In the genomic region with DNA sequence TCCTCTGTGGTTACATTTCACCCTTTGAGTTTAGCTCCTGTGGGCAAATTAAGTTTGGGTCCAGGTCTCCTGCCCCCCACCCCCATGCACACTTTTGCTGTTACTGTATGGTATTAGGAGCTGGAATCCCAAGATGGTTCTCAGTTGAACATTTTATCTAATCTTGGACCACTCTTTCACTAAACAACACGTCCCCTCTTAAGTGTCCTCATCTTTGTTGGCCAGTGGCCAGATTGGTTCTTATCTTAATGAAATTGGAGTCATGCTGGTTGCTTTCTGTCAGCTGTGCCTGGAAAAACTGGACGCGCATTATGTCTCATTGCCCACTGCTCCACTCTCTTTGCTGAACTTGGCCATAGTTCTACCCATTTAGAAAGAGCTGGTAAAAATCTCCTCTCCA, we compare ENCODE assay signal across 21 mouse cellular contexts.
A peak's percentile ranks its signal among the peaks of the same experiment; 100 is the strongest.
DNase-seq lines count a peak whose midpoint lies in the region; ATAC-seq lines count a peak whose summit lies in the region.
"Had no signal": no experiment of that assay in that cellular context is flagged by ENCODE, and none has a peak within 500 bp of the region (broad histone marks: within the 10 kb centered on the region; RNA-seq: fewer than 3 reads in every experiment).

No protein-coding gene starts in this region.

- H3K9me3 ChIP-seq in heart, embryonic 11.5 days (replicated peaks; ENCODE audit: control insufficient read depth, low read length), result no peaks in the 10 kb centered on the region
- no peaks in the 10 kb centered on the region for H3K9me3 ChIP-seq in lung, embryonic 15.5 days
- no peaks in the 10 kb centered on the region for H3K9me3 ChIP-seq in heart, embryonic 14.5 days (ENCODE audit: control insufficient read depth, low read length)
- no peaks in the 10 kb centered on the region for H3K9me3 ChIP-seq in intestine, embryonic 16.5 days (ENCODE audit: control insufficient read depth, low read length)
- H3K9me3 ChIP-seq: forebrain, embryonic 13.5 days; hindbrain, embryonic 13.5 days; limb, embryonic 15.5 days; megakaryocyte, embryonic 14.5 days; midbrain, embryonic 13.5 days had no signal

- 16% methylated on average over 3 of the region's 3 CpGs for WGBS in heart, embryonic 11.5 days (ENCODE audit: insufficient replicate concordance)
- WGBS in lung, embryonic 15.5 days, result 28% methylated on average over 3 of the region's 3 CpGs
- 4% methylated on average over 3 of the region's 3 CpGs for WGBS in heart, embryonic 14.5 days
- WGBS in intestine, embryonic 16.5 days, result 64% methylated on average over 3 of the region's 3 CpGs

- ATAC-seq in heart, embryonic 11.5 days (replicated peaks; ENCODE audit: insufficient number of reproducible peaks, low FRiP score, low TSS enrichment), result no peak; the same call in 1 of the 2 replicates
- 0 out of 2 replicates have a peak, but pooled peaks have one; percentile 39 for ATAC-seq in lung, embryonic 15.5 days (ENCODE audit: borderline replicate concordance, extremely low read depth, low FRiP score, low TSS enrichment)
- ATAC-seq in heart, embryonic 14.5 days (ENCODE audit: insufficient number of reproducible peaks, insufficient read depth, low FRiP score, low read depth), result no peak
- no peak for ATAC-seq in intestine, embryonic 16.5 days
- no peak for ATAC-seq in monocyte, adult 5-6 weeks (replicated peaks; ENCODE audit: insufficient number of reproducible peaks, low FRiP score, low TSS enrichment, poor library complexity, severe bottlenecking)
- ATAC-seq: forebrain, embryonic 13.5 days; midbrain, embryonic 13.5 days had no signal

- intact Hi-C loops in heart, postnatal 14 days (cut with DNase I), result no loop called here

- H3K27me3 ChIP-seq in heart, embryonic 11.5 days (ENCODE audit: control insufficient read depth, insufficient read depth, low read length), result no peaks in the 10 kb centered on the region
- H3K27me3 ChIP-seq in lung, embryonic 15.5 days, result no peaks in the 10 kb centered on the region
- H3K27me3 ChIP-seq in heart, embryonic 14.5 days (ENCODE audit: control insufficient read depth, insufficient read depth, low read length), result no peaks in the 10 kb centered on the region
- no peaks in the 10 kb centered on the region for H3K27me3 ChIP-seq in intestine, embryonic 16.5 days (replicated peaks; ENCODE audit: control insufficient read depth, insufficient read depth, low read length)
- H3K27me3 ChIP-seq: forebrain, embryonic 13.5 days; hindbrain, embryonic 13.5 days; limb, embryonic 15.5 days; megakaryocyte, embryonic 14.5 days; midbrain, embryonic 13.5 days had no signal

- H3K4me1 ChIP-seq in heart, embryonic 11.5 days (ENCODE audit: control insufficient read depth, insufficient read depth, low read length), result peaks cover 11% of the 10 kb centered on the region
- H3K4me1 ChIP-seq in lung, embryonic 15.5 days, result peaks cover 7% of the 10 kb centered on the region; the same call in 1 of the 2 replicates
- peaks cover 7 to 14% of the 10 kb centered on the region in 2 experiments; a peak in 3 of 4 replicates for H3K4me1 ChIP-seq in heart, embryonic 14.5 days (ENCODE audit: control insufficient read depth in 2 of 2, insufficient read depth in 2 of 2, low read length in 2 of 2)
- no peaks in the 10 kb centered on the region for H3K4me1 ChIP-seq in intestine, embryonic 16.5 days (ENCODE audit: control insufficient read depth, insufficient read depth, low read length)
- H3K4me1 ChIP-seq: forebrain, embryonic 13.5 days; limb, embryonic 15.5 days; megakaryocyte, embryonic 14.5 days; midbrain, embryonic 13.5 days had no signal

- no peak for DNase-seq in heart, adult 11 months
- DNase-seq in lung, postnatal 14 days, result no peak
- DNase-seq in heart, postnatal 14 days, result peak; percentile 2 to 6
- DNase-seq: adrenal gland, adult 2 months; cerebellum, adult 2 months; cerebellum, postnatal 36 days; gastrocnemius, adult 2 months; kidney, adult 18-20 months; left cerebral cortex, postnatal 4 days; thymus, adult 2 months had no signal

- H3K4me2 ChIP-seq in heart, embryonic 11.5 days, result peak overlapping the region; percentile 14; the same call in 1 of the 2 replicates
- H3K4me2 ChIP-seq in lung, embryonic 15.5 days, result no peak overlapping the region
- peak overlapping the region; percentile 31 for H3K4me2 ChIP-seq in heart, embryonic 14.5 days (ENCODE audit: low read length)
- no peak overlapping the region for H3K4me2 ChIP-seq in intestine, embryonic 16.5 days (ENCODE audit: low read depth, low read length)
- H3K4me2 ChIP-seq: forebrain, embryonic 13.5 days; hindbrain, embryonic 13.5 days; limb, embryonic 15.5 days; midbrain, embryonic 13.5 days had no signal

- no peak overlapping the region for H3K27ac ChIP-seq in heart, embryonic 11.5 days (ENCODE audit: low read depth, low read length)
- H3K27ac ChIP-seq in lung, embryonic 15.5 days, result peak overlapping the region; percentile 47; the same call in 1 of the 2 replicates
- 0 out of 4 replicates have a peak overlapping the region, but pooled peaks of 1 of the 2 experiments have one; percentile 14 for H3K27ac ChIP-seq in heart, embryonic 14.5 days (replicated peaks in 1 of 2; ENCODE audit: control insufficient read depth in 1 of 2, insufficient read depth in 1 of 2, low read depth in 2 of 2, low read length in 2 of 2)
- H3K27ac ChIP-seq in intestine, embryonic 16.5 days (ENCODE audit: low read length), result no peak overlapping the region
- H3K27ac ChIP-seq: forebrain, embryonic 13.5 days; gastrocnemius, adult 2 months; hindbrain, embryonic 13.5 days; limb, embryonic 15.5 days; midbrain, embryonic 13.5 days; stomach, postnatal 0 days had no signal

- no peaks in the 10 kb centered on the region for H3K36me3 ChIP-seq in heart, embryonic 11.5 days (ENCODE audit: control insufficient read depth, insufficient read depth, low read length)
- H3K36me3 ChIP-seq in lung, embryonic 15.5 days, result no peaks in the 10 kb centered on the region
- no peaks in the 10 kb centered on the region for H3K36me3 ChIP-seq in heart, embryonic 14.5 days (ENCODE audit: control insufficient read depth, insufficient read depth, low read length)
- H3K36me3 ChIP-seq in intestine, embryonic 16.5 days (ENCODE audit: control insufficient read depth, insufficient read depth, low read length), result no peaks in the 10 kb centered on the region
- H3K36me3 ChIP-seq: hindbrain, embryonic 13.5 days; limb, embryonic 15.5 days; midbrain, embryonic 13.5 days had no signal

- H3K4me3 ChIP-seq in heart, embryonic 11.5 days (ENCODE audit: low read depth, low read length), result no peak overlapping the region
- H3K4me3 ChIP-seq in lung, embryonic 15.5 days, result no peak overlapping the region
- no peak overlapping the region for H3K4me3 ChIP-seq in heart, embryonic 14.5 days (ENCODE audit: control insufficient read depth in 1 of 2, insufficient read depth in 1 of 2, low read depth in 1 of 2, low read length in 2 of 2)
- H3K4me3 ChIP-seq in intestine, embryonic 16.5 days (ENCODE audit: low read length), result no peak overlapping the region
- H3K4me3 ChIP-seq: forebrain, embryonic 13.5 days; gastrocnemius, adult 2 months; hindbrain, embryonic 13.5 days; limb, embryonic 15.5 days; megakaryocyte, embryonic 14.5 days; midbrain, embryonic 13.5 days had no signal

- H3K9ac ChIP-seq in heart, embryonic 11.5 days (ENCODE audit: low read depth, low read length), result no peak overlapping the region
- no peak overlapping the region for H3K9ac ChIP-seq in lung, embryonic 15.5 days
- H3K9ac ChIP-seq in heart, embryonic 14.5 days (ENCODE audit: low read length), result no peak overlapping the region
- no peak overlapping the region for H3K9ac ChIP-seq in intestine, embryonic 16.5 days (ENCODE audit: low read depth, low read length)
- H3K9ac ChIP-seq: forebrain, embryonic 13.5 days; hindbrain, embryonic 13.5 days; limb, embryonic 15.5 days; midbrain, embryonic 13.5 days had no signal

Comparison
In these comparisons a context has a peak if more than half of its experiments do, and no peak if none do; other contexts are left out.
1. DNase-seq: peak in heart, postnatal 14 days (2 of 2); none in heart, adult 11 months (single experiment) and lung, postnatal 14 days (single experiment).
2. H3K4me2 ChIP-seq: peak in heart, embryonic 11.5 days (single experiment) and heart, embryonic 14.5 days (single experiment); none in lung, embryonic 15.5 days (single experiment) and intestine, embryonic 16.5 days (single experiment).